Mouse (Mus musculus): Measurements from ENCODE around the gene Olfr401. TPM values are rescaled to one million over a fixed set of nuclear protein-coding genes. Genes with fewer than 3 reads are reported as not detected.
"Not testable (repeated sequence)": the region's sequence is repeated elsewhere in the genome, so short reads cannot be mapped to it uniquely, and the experiment has no call there.

The Olfr401 gene
- not detected in 2 replicates for polyA plus RNA-seq (2014; fragmentation: Nextera tagmentation; extraction: Ambion mirVana)

- no peak within 1 kb of the TSS for H3K4me2 ChIP-seq (ENCODE audit: low read length)
- no peaks in the 10 kb centered on the region for H3K36me3 ChIP-seq (ENCODE audit: control insufficient read depth, insufficient read depth, low read length)
- H3K4me1 ChIP-seq (replicated peaks; ENCODE audit: control insufficient read depth, insufficient read depth, low read length), result no peaks in the 10 kb centered on the region
- no peak within 1 kb of the TSS for H3K9ac ChIP-seq (ENCODE audit: low read length)
- no peaks in the 10 kb centered on the region for H3K27me3 ChIP-seq (replicated peaks; ENCODE audit: control insufficient read depth, insufficient read depth, low read length)
- no peak for ATAC-seq (replicated peaks; ENCODE audit: low FRiP score, low TSS enrichment, low read depth)
- H3K9me3 ChIP-seq (ENCODE audit: control insufficient read depth, low read length), result no peaks in the 10 kb centered on the region
- H3K27ac ChIP-seq (ENCODE audit: low read depth), result no peak within 1 kb of the TSS
- DNase-seq (ENCODE audit: low spot score), result no peak
- H3K4me3 ChIP-seq (ENCODE audit: low read depth, low read length), result no peak within 1 kb of the TSS
Observed at GRCm38 (mm10) chr11:74113412-74113811, at the start of gene Olfr401. Olfr401 (plus strand) TSS chr11:74113712.

DNA sequence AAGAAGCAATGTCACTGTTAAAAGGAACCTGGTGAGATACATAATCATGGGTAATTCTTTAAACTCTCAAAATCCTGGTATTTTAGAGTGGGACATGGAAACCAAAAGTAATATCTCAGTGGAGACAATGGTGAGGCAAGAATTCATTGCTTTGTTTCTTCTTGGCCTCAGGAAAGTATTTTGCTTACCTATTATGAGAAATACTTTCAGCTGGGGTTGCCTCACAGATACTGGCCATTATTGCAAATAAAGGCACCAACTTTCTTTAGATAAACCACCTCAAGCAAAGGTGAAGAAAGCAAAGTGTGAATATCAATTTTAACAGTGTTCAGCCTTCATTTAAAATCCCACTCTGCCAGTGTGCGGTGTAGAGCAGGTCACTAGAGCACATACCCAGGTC is 43.9 kb upstream of the Olfr401 start, which contains the start of gene Zfp616:
TSS of gene Zfp616 (plus strand) at position 301 of the 400 bp plus-strand sequence.
- no peak within 1 kb of the TSS for H3K27ac ChIP-seq (ENCODE audit: low read depth)
- no peaks in the 10 kb centered on the region for H3K36me3 ChIP-seq (ENCODE audit: control insufficient read depth, insufficient read depth, low read length)
- 86% methylated on average over 1 of the region's 1 CpGs for WGBS
- H3K9ac ChIP-seq (ENCODE audit: low read length), result no peak within 1 kb of the TSS
- H3K27me3 ChIP-seq (replicated peaks; ENCODE audit: control insufficient read depth, insufficient read depth, low read length), result no peaks in the 10 kb centered on the region
- no peaks in the 10 kb centered on the region for H3K4me1 ChIP-seq (replicated peaks; ENCODE audit: control insufficient read depth, insufficient read depth, low read length)
- DNase-seq (ENCODE audit: low spot score), result no peak
- no peak within 1 kb of the TSS for H3K4me2 ChIP-seq (ENCODE audit: low read length)
- no peaks in the 10 kb centered on the region for H3K9me3 ChIP-seq (ENCODE audit: control insufficient read depth, low read length)
- no peak for ATAC-seq (replicated peaks; ENCODE audit: low FRiP score, low TSS enrichment, low read depth)
- no peak within 1 kb of the TSS for H3K4me3 ChIP-seq (ENCODE audit: low read depth, low read length)

DNA sequence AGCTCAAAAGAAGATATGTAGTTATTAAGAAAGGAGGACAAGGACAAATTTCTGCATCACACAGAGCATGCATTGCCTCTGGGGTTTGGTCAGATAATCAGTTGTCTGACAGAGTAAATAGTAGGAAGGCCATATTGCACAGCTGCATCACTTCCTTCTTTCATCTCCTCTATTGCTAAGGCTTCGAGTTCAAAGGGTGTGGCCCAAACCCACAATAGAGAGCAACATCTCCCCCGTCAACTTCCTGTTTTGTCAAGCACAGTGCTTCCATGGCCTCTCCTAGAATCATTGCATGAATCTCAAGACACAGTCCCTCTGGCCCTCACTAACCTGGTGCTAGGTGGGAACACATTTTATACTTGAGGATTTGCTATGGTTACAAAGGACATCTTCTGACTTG is 12.8 kb upstream of the Olfr401 start:
- ATAC-seq (replicated peaks; ENCODE audit: low FRiP score, low TSS enrichment, low read depth) (no peak), DNase-seq (ENCODE audit: low spot score) (no peak)
- Histone ChIP-seq H3K4me2 (ENCODE audit: low read length) (no peak overlapping the region), H3K4me1 (replicated peaks; ENCODE audit: control insufficient read depth, insufficient read depth, low read length) (no peaks in the 10 kb centered on the region), H3K27ac (ENCODE audit: low read depth) (no peak overlapping the region), H3K9ac (ENCODE audit: low read length) (no peak overlapping the region), H3K9me3 (ENCODE audit: control insufficient read depth, low read length) (no peaks in the 10 kb centered on the region), H3K4me3 (ENCODE audit: low read depth, low read length) (no peak overlapping the region), H3K36me3 (ENCODE audit: control insufficient read depth, insufficient read depth, low read length) (no peaks in the 10 kb centered on the region), H3K27me3 (replicated peaks; ENCODE audit: control insufficient read depth, insufficient read depth, low read length) (no peaks in the 10 kb centered on the region)
- 80% methylated on average over 2 of the region's 2 CpGs for WGBS

DNA sequence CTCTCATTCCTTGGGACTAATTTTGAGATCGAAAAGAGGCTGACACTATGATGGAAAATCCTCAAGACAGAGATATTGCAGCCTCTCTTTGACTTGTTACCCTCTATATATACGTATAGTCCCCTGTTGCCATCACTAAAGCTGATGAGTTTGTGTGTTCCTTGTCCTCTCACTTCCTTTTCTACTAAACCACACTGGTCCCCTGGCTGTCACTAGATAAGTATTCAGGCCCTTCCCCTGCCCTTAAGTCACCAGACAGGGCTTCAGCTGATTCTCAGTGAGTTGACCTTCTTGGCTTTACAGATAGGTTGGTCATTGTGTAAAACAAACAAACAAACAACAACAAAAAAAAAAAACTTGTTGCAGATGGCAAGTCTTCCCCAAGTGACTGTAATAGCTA is 12.0 kb upstream of the Olfr401 start:
- Histone ChIP-seq H3K9ac (ENCODE audit: low read length) (no peak overlapping the region), H3K9me3 (ENCODE audit: control insufficient read depth, low read length) (no peaks in the 10 kb centered on the region), H3K27ac (ENCODE audit: low read depth) (no peak overlapping the region), H3K4me1 (replicated peaks; ENCODE audit: control insufficient read depth, insufficient read depth, low read length) (no peaks in the 10 kb centered on the region), H3K4me2 (ENCODE audit: low read length) (no peak overlapping the region), H3K27me3 (replicated peaks; ENCODE audit: control insufficient read depth, insufficient read depth, low read length) (no peaks in the 10 kb centered on the region), H3K36me3 (ENCODE audit: control insufficient read depth, insufficient read depth, low read length) (no peaks in the 10 kb centered on the region), H3K4me3 (ENCODE audit: low read depth, low read length) (no peak overlapping the region)
- no peak for DNase-seq (ENCODE audit: low spot score)
- WGBS, result 52% methylated on average over 2 of the region's 2 CpGs
- ATAC-seq (replicated peaks; ENCODE audit: low FRiP score, low TSS enrichment, low read depth), result no peak

- no peaks in the 10 kb centered on the region for H3K9me3 ChIP-seq (ENCODE audit: control insufficient read depth, low read length)
- no peaks in the 10 kb centered on the region for H3K36me3 ChIP-seq (ENCODE audit: control insufficient read depth, insufficient read depth, low read length)
- H3K27me3 ChIP-seq (replicated peaks; ENCODE audit: control insufficient read depth, insufficient read depth, low read length), result no peaks in the 10 kb centered on the region
- no peak for ATAC-seq (replicated peaks; ENCODE audit: low FRiP score, low TSS enrichment, low read depth)
- no peak overlapping the region for H3K9ac ChIP-seq (ENCODE audit: low read length)
- H3K27ac ChIP-seq (ENCODE audit: low read depth), result no peak overlapping the region
- DNase-seq (ENCODE audit: low spot score), result no peak
- H3K4me3 ChIP-seq (ENCODE audit: low read depth, low read length), result no peak overlapping the region
- H3K4me2 ChIP-seq (ENCODE audit: low read length), result no peak overlapping the region
- 35% methylated on average over 5 of the region's 5 CpGs for WGBS
- no peaks in the 10 kb centered on the region for H3K4me1 ChIP-seq (replicated peaks; ENCODE audit: control insufficient read depth, insufficient read depth, low read length)
Observed at GRCm38 (mm10) chr11:74105066-74105465, 8.4 kb upstream of the Olfr401 start.

DNA sequence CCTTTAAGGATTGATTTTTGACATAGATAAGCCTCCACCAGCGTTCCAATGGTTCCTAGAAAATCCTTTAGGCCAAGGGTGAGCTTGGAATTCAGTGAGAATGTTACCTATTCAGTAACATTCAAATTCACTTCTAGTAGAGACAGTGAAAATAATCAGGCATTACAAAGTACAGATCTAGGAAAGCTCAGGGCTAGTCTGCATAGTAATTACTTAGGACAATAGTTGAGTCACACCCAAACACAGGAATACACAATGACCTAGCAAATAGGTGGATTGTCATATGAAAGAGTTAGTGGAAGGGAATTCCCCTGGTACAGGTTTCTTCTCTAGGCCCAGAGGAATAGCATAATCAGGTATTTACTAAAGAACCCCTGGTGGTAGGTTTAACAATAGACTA is 26.5 kb downstream of the Olfr401 start:
- H3K4me2 ChIP-seq (ENCODE audit: low read length); H3K4me3 ChIP-seq (ENCODE audit: low read depth, low read length); H3K4me1 ChIP-seq (replicated peaks; ENCODE audit: control insufficient read depth, insufficient read depth, low read length); H3K9ac ChIP-seq (ENCODE audit: low read length); H3K27ac ChIP-seq (ENCODE audit: low read depth); H3K36me3 ChIP-seq (ENCODE audit: control insufficient read depth, insufficient read depth, low read length); DNase-seq (ENCODE audit: low spot score); ATAC-seq (replicated peaks; ENCODE audit: low FRiP score, low TSS enrichment, low read depth); H3K9me3 ChIP-seq (ENCODE audit: control insufficient read depth, low read length); H3K27me3 ChIP-seq (replicated peaks; ENCODE audit: control insufficient read depth, insufficient read depth, low read length): not testable (repeated sequence)
- WGBS, result 28% methylated on average over 1 of the region's 1 CpGs

- Histone ChIP-seq H3K27ac (ENCODE audit: low read depth) (no peak overlapping the region), H3K27me3 (replicated peaks; ENCODE audit: control insufficient read depth, insufficient read depth, low read length) (no peaks in the 10 kb centered on the region), H3K4me2 (ENCODE audit: low read length) (no peak overlapping the region), H3K4me1 (replicated peaks; ENCODE audit: control insufficient read depth, insufficient read depth, low read length) (no peaks in the 10 kb centered on the region), H3K36me3 (ENCODE audit: control insufficient read depth, insufficient read depth, low read length) (no peaks in the 10 kb centered on the region), H3K4me3 (ENCODE audit: low read depth, low read length) (no peak overlapping the region), H3K9me3 (ENCODE audit: control insufficient read depth, low read length) (0 out of 2 replicates have a peak, but pooled peaks cover 9% of the 10 kb centered on the region), H3K9ac (ENCODE audit: low read length) (no peak overlapping the region)
- DNase-seq (ENCODE audit: low spot score), result no peak
- no peak for ATAC-seq (replicated peaks; ENCODE audit: low FRiP score, low TSS enrichment, low read depth)
Observed at GRCm38 (mm10) chr11:74145866-74146265, 32.4 kb downstream of the Olfr401 start.

DNA sequence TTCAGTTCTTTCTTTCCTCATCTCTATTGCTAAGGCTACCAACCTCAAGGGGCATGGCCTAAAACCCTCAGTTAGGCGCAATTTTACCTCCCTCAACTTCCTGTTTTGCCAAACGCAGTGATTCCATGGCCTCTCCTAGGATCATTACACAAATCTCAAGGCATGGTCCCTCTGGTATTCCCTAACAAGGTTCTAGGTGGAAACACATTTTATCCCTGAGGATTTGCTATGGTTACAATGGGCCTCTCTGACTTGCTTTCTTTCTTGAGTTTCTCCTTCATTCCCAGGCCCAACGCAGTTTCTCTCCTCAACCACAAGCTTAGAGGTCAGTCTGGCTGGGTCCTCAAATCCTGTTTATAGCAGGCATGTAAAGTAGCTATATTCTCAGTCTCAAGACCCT is 39.7 kb downstream of the Olfr401 start, which contains the start of gene Olfr402:
TSS of gene Olfr402 (plus strand) at position 301 of the 400 bp plus-strand sequence.
- H3K9ac ChIP-seq (ENCODE audit: low read length), result no peak within 1 kb of the TSS
- H3K4me2 ChIP-seq (ENCODE audit: low read length), result no peak within 1 kb of the TSS
- no peak for DNase-seq (ENCODE audit: low spot score)
- no peak within 1 kb of the TSS for H3K27ac ChIP-seq (ENCODE audit: low read depth)
- ATAC-seq (replicated peaks; ENCODE audit: low FRiP score, low TSS enrichment, low read depth), result no peak
- H3K36me3 ChIP-seq (ENCODE audit: control insufficient read depth, insufficient read depth, low read length), result no peaks in the 10 kb centered on the region
- H3K4me3 ChIP-seq (ENCODE audit: low read depth, low read length), result no peak within 1 kb of the TSS
- H3K27me3 ChIP-seq (replicated peaks; ENCODE audit: control insufficient read depth, insufficient read depth, low read length), result no peaks in the 10 kb centered on the region
- H3K4me1 ChIP-seq (replicated peaks; ENCODE audit: control insufficient read depth, insufficient read depth, low read length), result no peaks in the 10 kb centered on the region
- 53% methylated on average over 3 of the region's 3 CpGs for WGBS
- H3K9me3 ChIP-seq (ENCODE audit: control insufficient read depth, low read length), result no peaks in the 10 kb centered on the region

GRCm38 (mm10) chr11:74168771-74169170 is 55.3 kb downstream of the Olfr401 start:
- Histone ChIP-seq H3K27ac (ENCODE audit: low read depth) (no peak overlapping the region), H3K36me3 (ENCODE audit: control insufficient read depth, insufficient read depth, low read length) (no peaks in the 10 kb centered on the region), H3K4me1 (replicated peaks; ENCODE audit: control insufficient read depth, insufficient read depth, low read length) (no peaks in the 10 kb centered on the region), H3K4me2 (ENCODE audit: low read length) (no peak overlapping the region), H3K9ac (ENCODE audit: low read length) (no peak overlapping the region), H3K4me3 (ENCODE audit: low read depth, low read length) (no peak overlapping the region), H3K27me3 (replicated peaks; ENCODE audit: control insufficient read depth, insufficient read depth, low read length) (no peaks in the 10 kb centered on the region), H3K9me3 (ENCODE audit: control insufficient read depth, low read length) (no peaks in the 10 kb centered on the region)
- DNase-seq (ENCODE audit: low spot score) (no peak), ATAC-seq (replicated peaks; ENCODE audit: low FRiP score, low TSS enrichment, low read depth) (no peak)

All from intestine, embryonic 14.5 days (tissue).